Mouse (Mus musculus) lung, postnatal 14 days (tissue): Measurements from ENCODE around the gene Tenm3.

Experiments
- DNase-seq: peaks from one replicate; pipeline ENCODE4 v3.0.0; 2021

Gene Tenm3

DNA sequence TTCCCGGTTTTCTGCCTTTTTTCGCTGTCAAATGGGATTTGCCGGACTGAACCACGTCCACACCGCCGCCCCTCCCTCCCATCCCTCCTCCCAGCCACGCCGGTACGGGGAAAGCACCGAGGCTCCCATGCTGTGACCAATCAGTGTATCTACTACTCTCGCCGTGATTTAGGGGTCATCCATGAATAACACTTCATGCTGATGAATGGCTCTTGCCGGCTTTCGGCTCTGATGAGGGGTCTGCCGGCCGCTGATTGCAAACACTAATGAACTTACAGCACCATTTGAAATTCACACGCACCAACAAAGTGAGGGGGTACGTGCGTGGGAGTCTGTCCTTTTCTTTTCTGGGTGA lies at the start of gene Tenm3:
Tenm3 (minus strand) TSS at position 21 of the 355 bp plus-strand sequence.
- no peak for DNase-seq

DNA sequence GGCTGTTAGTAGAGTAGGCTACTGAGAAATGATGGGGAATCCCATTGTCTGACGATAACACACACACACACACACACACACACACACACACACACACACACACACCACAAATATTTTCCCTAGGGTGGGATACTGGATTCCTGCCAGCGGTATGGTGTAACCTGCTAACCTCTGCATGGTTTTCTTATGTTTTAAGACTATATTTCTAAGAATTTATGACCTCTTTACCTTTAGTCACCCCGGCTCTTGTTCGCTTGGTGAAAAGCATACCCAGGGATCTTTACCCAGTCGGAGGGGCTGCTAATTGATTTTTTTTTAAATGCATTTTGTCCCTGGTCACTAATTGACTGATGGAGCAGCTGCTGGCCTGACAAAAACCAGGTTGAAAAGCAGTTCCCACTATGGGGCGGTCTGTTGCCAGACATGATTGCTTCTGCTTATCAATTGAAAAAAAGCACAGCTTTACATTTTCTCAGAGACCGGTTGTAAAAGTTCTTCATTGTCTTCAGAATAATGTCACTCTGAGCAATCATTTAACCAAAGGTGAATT lies 46.5 kb upstream of the Tenm3 start:
- DNase-seq: no peak

- no peak for DNase-seq
These were observed 40.5 kb upstream of the Tenm3 start for GRCm38 (mm10) chr8:48884270-48884669.

DNA sequence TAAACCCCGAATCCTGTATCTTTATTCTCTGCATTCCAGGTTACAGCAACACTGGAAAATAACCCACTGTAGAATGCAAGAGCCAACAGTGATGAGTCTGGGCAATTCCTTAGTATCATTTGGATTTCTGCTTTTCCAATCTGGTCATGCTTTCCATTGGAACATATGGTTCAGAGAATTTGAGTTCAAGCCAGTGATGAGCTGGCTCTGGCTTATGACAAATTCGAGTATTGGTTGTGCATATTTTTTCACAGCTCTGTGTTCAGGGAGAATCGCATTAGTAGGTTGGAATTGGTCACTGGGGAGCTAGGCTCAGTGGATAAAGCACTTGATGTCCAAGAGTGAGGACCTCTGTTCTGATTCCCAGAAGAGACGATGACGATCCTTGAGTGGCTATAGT lies 36.8 kb upstream of the Tenm3 start:
- DNase-seq: no peak

GRCm38 (mm10) chr8:48865972-48866371 lies 22.2 kb upstream of the Tenm3 start:
- DNase-seq: no peak

DNA sequence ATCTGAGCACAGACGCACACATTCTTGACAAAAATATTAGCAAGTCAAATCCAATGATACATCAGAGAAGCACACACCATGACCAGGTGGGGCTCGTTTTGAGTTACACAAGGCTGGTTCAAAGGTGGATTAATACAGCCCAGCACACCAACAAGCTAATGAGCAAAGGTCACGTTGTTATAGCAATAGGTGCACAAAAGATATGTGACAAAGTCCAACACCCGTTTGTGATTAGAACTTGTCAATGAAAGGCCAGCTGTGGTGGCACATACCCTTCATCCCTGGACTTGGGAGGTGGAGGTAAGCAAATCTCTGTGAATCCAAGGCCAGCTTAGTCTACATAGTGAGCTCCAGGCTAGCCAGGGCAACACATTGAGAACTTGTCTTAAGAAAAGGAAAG lies 21.7 kb upstream of the Tenm3 start:
- DNase-seq: no peak

DNA sequence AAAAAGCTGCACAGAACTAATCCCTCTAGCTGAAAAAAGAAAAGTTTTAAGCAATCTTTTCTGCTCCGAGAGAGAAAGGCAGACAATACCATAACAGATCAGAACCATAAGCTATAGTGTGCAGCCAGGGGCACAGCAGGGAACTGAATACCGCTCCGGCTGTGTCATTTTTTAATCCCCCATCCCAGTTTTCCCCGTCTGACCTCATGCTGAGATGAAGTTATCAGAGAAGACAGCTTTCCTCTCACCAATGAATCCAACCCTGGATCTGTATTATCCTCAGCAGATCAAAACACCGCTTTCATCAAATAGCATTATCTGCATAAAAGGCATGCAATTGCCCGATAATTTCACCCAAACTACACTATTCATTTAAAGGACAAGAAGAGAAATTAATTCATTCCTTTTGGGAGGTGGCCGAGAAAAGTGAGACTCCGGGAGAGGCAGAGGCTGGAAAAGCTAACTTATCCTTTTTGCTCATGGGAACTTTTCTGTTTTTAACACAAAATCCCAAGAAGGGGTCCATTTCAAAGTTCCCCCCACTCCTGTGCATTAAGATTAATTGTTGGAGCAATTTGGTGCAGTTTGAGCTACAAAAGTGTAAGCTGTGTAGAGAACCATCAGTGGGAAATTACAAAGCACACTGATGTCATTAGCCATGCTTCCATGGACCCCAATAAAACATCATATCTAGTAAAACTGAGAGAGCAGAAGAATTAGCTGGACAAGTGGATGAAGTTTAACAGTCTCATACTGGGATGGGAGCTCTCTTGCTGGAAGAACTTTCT lies 6.7 kb upstream of the Tenm3 start:
- no peak for DNase-seq

- no peak for DNase-seq
These were observed 5.4 kb upstream of the Tenm3 start for GRCm38 (mm10) chr8:48849091-48849616.

GRCm38 (mm10) chr8:48844961-48845360 lies 1.2 kb upstream of the Tenm3 start:
- no peak for DNase-seq

DNA sequence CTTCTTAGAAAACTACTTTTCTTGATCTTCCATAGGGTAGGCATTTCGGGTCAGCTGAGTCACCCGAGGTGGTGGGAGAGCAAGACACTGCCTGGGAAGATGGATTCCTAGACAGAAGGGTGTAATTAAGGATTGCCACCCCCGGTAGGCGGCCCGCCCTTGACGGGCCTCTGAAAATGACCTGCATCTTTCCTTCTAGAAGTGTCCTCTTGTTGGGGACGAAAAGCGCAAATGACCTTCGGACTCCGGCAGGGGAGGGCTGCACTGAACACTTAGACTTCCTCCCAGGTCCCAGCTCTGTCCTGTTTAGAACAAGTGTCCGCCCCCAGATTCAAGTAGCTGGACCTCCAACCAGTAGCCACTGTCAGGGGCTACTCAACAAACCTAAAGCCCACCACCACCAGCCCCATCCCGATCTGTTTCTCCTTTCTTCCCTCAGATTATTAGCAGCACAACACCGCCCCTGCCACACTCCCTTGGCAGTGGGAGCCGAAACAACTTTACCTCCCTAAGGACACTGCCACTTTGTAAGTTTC lies 687 bp upstream of the Tenm3 start:
- DNase-seq: no peak

GRCm38 (mm10) chr8:48842991-48843930 lies 490 bp downstream of the Tenm3 start:
- DNase-seq: peak; percentile 8

DNA sequence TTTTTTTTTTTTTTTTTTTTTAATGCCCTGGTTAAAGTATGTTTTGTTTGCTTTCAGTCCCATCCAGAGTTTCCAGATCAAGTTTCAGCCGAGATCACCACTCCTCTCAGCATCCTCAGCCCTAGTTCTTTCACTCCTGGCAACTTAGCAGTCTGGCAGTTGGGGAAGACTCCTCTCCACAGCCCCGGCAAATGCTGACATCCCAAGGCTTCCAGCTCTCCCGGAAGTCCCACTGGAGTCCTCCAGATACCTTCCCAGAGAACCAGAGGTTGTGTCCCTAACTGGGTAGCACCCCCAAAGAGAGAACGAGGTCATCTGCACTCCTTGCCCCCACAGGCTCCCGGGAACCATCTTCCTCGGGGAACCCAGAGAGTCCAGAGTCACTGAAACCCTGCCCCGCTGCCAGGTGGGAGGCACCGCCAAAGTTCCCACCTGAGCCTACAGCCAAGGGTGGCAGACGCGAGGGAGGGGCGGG lies 1.2 kb downstream of the Tenm3 start:
- no peak for DNase-seq

DNA sequence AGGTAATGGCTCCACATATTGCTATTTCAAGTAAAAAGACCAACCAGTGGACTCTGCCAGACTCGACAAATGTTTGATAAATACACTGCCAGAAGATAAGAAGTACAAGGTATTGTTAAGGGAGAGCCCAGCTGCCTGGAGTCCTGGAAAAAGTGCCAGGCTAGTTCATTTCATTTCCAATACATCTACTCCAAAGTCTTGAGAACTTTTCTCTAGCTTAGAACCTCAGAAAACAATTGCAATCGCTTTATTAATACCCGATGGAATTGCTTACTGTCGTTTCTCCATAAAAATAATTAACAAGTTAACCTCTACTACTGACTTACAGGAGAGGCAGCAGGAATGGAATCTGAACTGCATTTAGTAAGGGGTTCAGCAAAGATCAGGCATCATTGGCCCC lies 1.7 kb downstream of the Tenm3 start:
- no peak for DNase-seq

- no peak for DNase-seq
These were observed 8.0 kb downstream of the Tenm3 start for GRCm38 (mm10) chr8:48835745-48836144.

GRCm38 (mm10) chr8:48827454-48827853 lies 16.3 kb downstream of the Tenm3 start:
- DNase-seq: no peak

DNA sequence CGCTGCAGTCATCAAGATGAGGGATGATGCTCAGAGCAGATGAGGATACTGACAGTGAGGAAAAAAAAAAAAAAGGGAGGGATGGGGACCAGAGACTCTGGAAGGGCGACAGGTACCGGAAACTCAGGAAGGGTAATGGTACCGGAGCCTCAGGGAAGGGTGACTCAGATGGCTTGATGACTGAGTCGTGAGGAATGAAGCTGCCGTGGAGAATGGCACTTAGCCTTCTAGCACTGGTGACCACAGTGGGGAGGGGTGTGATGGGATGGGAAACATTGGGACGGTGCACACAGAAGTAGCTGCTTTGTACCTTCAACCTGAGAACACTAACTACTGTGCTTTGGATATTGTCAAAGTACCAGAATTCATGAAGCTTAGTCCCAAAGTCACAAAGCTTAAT lies 18.1 kb downstream of the Tenm3 start:
- no peak for DNase-seq

- no peak for DNase-seq
These were observed 21.5 kb downstream of the Tenm3 start for GRCm38 (mm10) chr8:48822291-48822690.

- no peak for DNase-seq
These were observed 23.8 kb downstream of the Tenm3 start for GRCm38 (mm10) chr8:48819962-48820361.

GRCm38 (mm10) chr8:48819348-48819747 lies 24.4 kb downstream of the Tenm3 start:
- DNase-seq: no peak

GRCm38 (mm10) chr8:48816941-48817340 lies 26.8 kb downstream of the Tenm3 start:
- DNase-seq: no peak

DNA sequence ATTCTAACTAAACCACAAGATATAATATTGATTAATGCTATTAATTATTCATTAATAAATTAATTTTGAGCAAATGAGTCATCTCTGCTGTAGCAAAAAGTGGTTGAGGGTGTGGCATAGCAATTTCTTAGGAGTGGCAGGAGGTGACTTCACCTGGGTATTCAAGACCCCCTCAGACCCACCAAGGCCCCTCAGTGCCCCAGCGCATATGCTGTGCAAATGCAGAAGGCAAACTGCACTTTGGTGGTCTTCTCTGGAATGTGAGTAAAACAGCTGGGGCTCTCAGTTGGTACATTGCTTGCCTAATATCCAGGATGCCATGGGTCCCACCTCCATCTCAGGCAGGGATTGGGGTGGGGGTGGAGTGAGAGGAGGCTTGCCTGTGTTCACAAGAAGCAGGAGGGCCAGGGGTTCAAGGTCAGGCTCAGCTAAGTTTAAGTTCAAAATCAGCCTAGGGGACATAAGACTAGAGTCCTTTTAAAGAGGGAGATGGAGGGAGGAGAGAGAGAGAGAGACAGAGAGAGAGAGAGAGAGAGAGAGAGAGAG lies 31.5 kb downstream of the Tenm3 start:
- no peak for DNase-seq

DNA sequence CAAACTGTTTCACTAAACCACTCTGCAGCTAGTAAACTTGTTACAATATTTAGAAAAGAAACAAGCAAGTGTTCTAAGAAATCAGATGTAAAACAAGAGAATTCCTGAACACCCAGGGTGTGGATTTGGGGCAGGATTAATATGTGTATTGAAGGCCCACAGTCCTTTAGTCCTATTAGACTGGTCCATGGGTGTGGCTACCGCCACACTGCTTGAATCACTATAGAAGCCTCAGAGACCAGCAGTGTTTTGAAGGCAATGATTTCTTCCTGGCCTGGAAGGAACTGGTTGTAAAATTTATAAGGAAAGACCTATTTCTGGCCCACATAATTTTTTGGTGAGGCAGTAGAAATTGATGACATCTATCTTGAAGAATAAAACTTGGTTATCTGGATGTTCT lies 33.1 kb downstream of the Tenm3 start:
- no peak for DNase-seq

DNA sequence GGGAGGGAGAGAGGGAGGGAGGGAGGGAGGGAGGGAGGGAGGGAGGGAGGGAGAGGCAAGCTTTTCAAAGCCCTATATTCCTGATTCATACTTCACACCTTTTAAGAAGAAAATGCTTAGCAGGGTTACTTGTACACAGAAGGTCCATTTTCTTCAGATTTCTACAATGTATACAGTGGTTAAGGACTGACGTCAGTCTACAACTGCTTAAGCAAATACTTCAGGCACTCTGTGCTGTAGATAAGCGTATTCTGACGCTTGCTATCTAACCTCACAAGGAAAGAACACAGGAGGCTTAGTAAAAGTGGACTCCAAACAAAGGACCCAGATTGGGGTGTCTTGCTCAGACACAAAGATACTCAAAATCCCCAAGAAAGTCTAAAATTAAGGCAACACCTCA lies 34.6 kb downstream of the Tenm3 start:
- DNase-seq: no peak
